8 mouse cellular contexts compared by ENCODE assay signal in the genomic region with DNA sequence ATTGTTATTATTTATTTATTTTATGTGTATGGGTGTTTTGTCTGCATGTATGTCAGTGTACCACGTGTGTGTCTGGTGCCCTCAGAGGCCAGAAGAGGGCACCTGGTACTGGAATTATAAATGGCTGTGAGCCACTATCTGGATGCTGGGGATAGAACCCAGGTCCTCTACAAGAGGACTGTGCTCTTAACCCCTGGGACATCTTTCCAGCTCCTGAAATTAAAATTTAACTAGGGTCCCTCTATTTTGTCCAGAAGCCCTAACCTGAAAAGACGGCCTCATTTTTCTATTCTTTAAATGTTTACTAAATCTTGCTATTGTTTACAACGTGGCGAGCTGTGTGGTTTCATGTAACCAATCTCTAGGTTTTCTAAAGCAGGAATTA. TPM values are rescaled to one million over a fixed set of nuclear protein-coding genes. Genes with fewer than 3 reads are reported as not detected.
DNase-seq lines count a peak whose midpoint lies in the region; ATAC-seq and TF ChIP-seq lines count a peak whose summit lies in the region.

No protein-coding gene starts in this region.

- peak in 2 of 3 experiments; percentile 44 to 59; a peak in 4 of 6 replicates for TF ChIP-seq CTCF in MEL (IDR thresholded peaks at IDR 0.05 in 2 of 3, conservative IDR thresholded peaks at IDR 0.05 in 1 of 3; ENCODE audit: control insufficient read depth in 1 of 3, insufficient read depth in 1 of 3, low read depth in 2 of 3, low read length in 3 of 3, poor library complexity in 1 of 3, severe bottlenecking in 1 of 3)

- H3K9me3 ChIP-seq in heart, embryonic 14.5 days (ENCODE audit: control insufficient read depth, low read length): no peaks in the 10 kb centered on the region
- H3K9me3 ChIP-seq in MEL (replicated peaks; ENCODE audit: insufficient read depth, low read length): no peaks in the 10 kb centered on the region
- H3K9me3 ChIP-seq in forebrain, embryonic 15.5 days: no peaks in the 10 kb centered on the region
- no peaks in the 10 kb centered on the region for H3K9me3 ChIP-seq in liver, embryonic 13.5 days (replicated peaks)
- no peaks in the 10 kb centered on the region for H3K9me3 ChIP-seq in stomach, embryonic 14.5 days (ENCODE audit: control insufficient read depth, low read depth, low read length)

- H3K4me1 ChIP-seq in heart, embryonic 14.5 days (ENCODE audit: control insufficient read depth in 2 of 2, insufficient read depth in 2 of 2, low read length in 2 of 2): peaks cover 16 to 28% of the 10 kb centered on the region in 2 experiments
- H3K4me1 ChIP-seq in MEL (ENCODE audit: control insufficient read depth in 1 of 2, insufficient read depth in 2 of 2, low read length in 2 of 2): peaks cover 0 to 24% of the 10 kb centered on the region in 2 experiments
- peaks cover 60% of the 10 kb centered on the region for H3K4me1 ChIP-seq in forebrain, embryonic 15.5 days
- peaks cover 52% of the 10 kb centered on the region for H3K4me1 ChIP-seq in liver, embryonic 13.5 days (replicated peaks)
- peaks cover 18% of the 10 kb centered on the region for H3K4me1 ChIP-seq in stomach, embryonic 14.5 days (ENCODE audit: control insufficient read depth, insufficient read depth, low read length)

- 27% methylated on average over 4 of the region's 4 CpGs for WGBS in heart, embryonic 14.5 days
- 28% methylated on average over 4 of the region's 4 CpGs for WGBS in forebrain, embryonic 15.5 days
- WGBS in liver, embryonic 13.5 days (ENCODE audit: insufficient replicate concordance): 27% methylated on average over 4 of the region's 4 CpGs
- WGBS in stomach, embryonic 14.5 days: 25% methylated on average over 4 of the region's 4 CpGs

- peaks cover 30% of the 10 kb centered on the region for H3K36me3 ChIP-seq in heart, embryonic 14.5 days (ENCODE audit: control insufficient read depth, insufficient read depth, low read length)
- H3K36me3 ChIP-seq in MEL (ENCODE audit: control insufficient read depth in 1 of 2, insufficient read depth in 2 of 2, low read length in 2 of 2): peaks cover 5 to 12% of the 10 kb centered on the region in 2 experiments; a peak in 3 of 4 replicates
- H3K36me3 ChIP-seq in forebrain, embryonic 15.5 days: peaks cover 20% of the 10 kb centered on the region
- H3K36me3 ChIP-seq in liver, embryonic 13.5 days: peaks cover 20% of the 10 kb centered on the region
- peaks cover 21% of the 10 kb centered on the region for H3K36me3 ChIP-seq in stomach, embryonic 14.5 days (ENCODE audit: control insufficient read depth, insufficient read depth, low read length)

- TF ChIP-seq RAD21 in MEL (IDR thresholded peaks at IDR 0.05; ENCODE audit: low read depth, low read length): peak; percentile 45

- TF ChIP-seq POLR2A in MEL (IDR thresholded peaks at IDR 0.05; ENCODE audit: control insufficient read depth in 1 of 2, insufficient read depth in 1 of 2, low read depth in 1 of 2, low read length in 2 of 2, poor library complexity in 1 of 2): no peak

- intact Hi-C loops in heart, postnatal 10 days (cut with DNase I): loop anchor here (1.0 kb wide), 1 partner anchor 47 kb away; no protein-coding TSS in a partner anchor

- H3K79me2 ChIP-seq in MEL (ENCODE audit: control insufficient read depth, insufficient read depth, low read length, poor library complexity): peaks cover 18% of the 10 kb centered on the region

- no peak for DNase-seq in heart, postnatal 10 days
- DNase-seq in MEL (ENCODE audit: low read depth, low spot score): peak; percentile 64
- DNase-seq in liver, embryonic 13.5 days: no peak
- DNase-seq in adrenal gland, postnatal 4 days (ENCODE audit: low spot score in 2 of 2): no peak

- no peak overlapping the region for H3K27ac ChIP-seq in heart, embryonic 14.5 days (replicated peaks in 1 of 2; ENCODE audit: control insufficient read depth in 1 of 2, insufficient read depth in 1 of 2, low read depth in 2 of 2, low read length in 2 of 2)
- 0 out of 2 replicates have a peak overlapping the region, but pooled peaks have one; percentile 1 for H3K27ac ChIP-seq in MEL (ENCODE audit: control insufficient read depth, low read depth, low read length)
- peak overlapping the region; percentile 91 for H3K27ac ChIP-seq in forebrain, embryonic 15.5 days (replicated peaks)
- H3K27ac ChIP-seq in liver, embryonic 13.5 days: peak overlapping the region; percentile 35; the same call in 1 of the 2 replicates
- no peak overlapping the region for H3K27ac ChIP-seq in stomach, embryonic 14.5 days (ENCODE audit: low read length)

- peaks cover 37% of the 10 kb centered on the region for H3K27me3 ChIP-seq in heart, embryonic 14.5 days (ENCODE audit: control insufficient read depth, insufficient read depth, low read length)
- no peaks in the 10 kb centered on the region for H3K27me3 ChIP-seq in MEL (ENCODE audit: control insufficient read depth in 1 of 2, insufficient read depth in 2 of 2, low read length in 2 of 2)
- peaks cover 3% of the 10 kb centered on the region; the same call in 1 of the 2 replicates for H3K27me3 ChIP-seq in forebrain, embryonic 15.5 days
- peaks cover 41% of the 10 kb centered on the region for H3K27me3 ChIP-seq in liver, embryonic 13.5 days
- 0 out of 2 replicates have a peak, but pooled peaks cover 3% of the 10 kb centered on the region for H3K27me3 ChIP-seq in stomach, embryonic 14.5 days (ENCODE audit: control insufficient read depth, insufficient read depth, low read length)

- H3K4me2 ChIP-seq in heart, embryonic 14.5 days (ENCODE audit: low read length): peak overlapping the region; percentile 70
- H3K4me2 ChIP-seq in forebrain, embryonic 15.5 days (replicated peaks): peak overlapping the region; percentile 85
- peak overlapping the region; percentile 85 for H3K4me2 ChIP-seq in liver, embryonic 13.5 days
- peak overlapping the region; percentile 31 for H3K4me2 ChIP-seq in stomach, embryonic 14.5 days (replicated peaks; ENCODE audit: low read depth, low read length)

- peak overlapping the region; percentile 100 for H3K9ac ChIP-seq in heart, embryonic 14.5 days (ENCODE audit: low read length)
- peak overlapping the region; percentile 51 for H3K9ac ChIP-seq in MEL (ENCODE audit: control insufficient read depth, low read depth, low read length, poor library complexity, severe bottlenecking)
- H3K9ac ChIP-seq in forebrain, embryonic 15.5 days (replicated peaks): peak overlapping the region; percentile 100; the same call in 1 of the 2 replicates
- no peak overlapping the region for H3K9ac ChIP-seq in liver, embryonic 13.5 days
- no peak overlapping the region for H3K9ac ChIP-seq in stomach, embryonic 14.5 days (replicated peaks; ENCODE audit: low read depth, low read length)

- no peak for TF ChIP-seq EP300 in MEL (IDR thresholded peaks at IDR 0.05; ENCODE audit: low read depth in 1 of 2, low read length in 2 of 2)

- ATAC-seq in heart, embryonic 14.5 days (ENCODE audit: insufficient number of reproducible peaks, insufficient read depth, low FRiP score, low read depth): no peak
- no peak for ATAC-seq in forebrain, embryonic 15.5 days (replicated peaks)
- ATAC-seq in liver, embryonic 13.5 days (ENCODE audit: low read depth): peak; percentile 58
- ATAC-seq in stomach, embryonic 14.5 days (ENCODE audit: insufficient number of reproducible peaks, insufficient read depth, low FRiP score, low read depth): no peak
- no peak for ATAC-seq in granulocyte monocyte progenitor cell, adult 5-6 weeks (replicated peaks; ENCODE audit: poor library complexity, severe bottlenecking)

- H3K4me3 ChIP-seq in heart, embryonic 14.5 days (ENCODE audit: control insufficient read depth in 1 of 2, insufficient read depth in 1 of 2, low read depth in 1 of 2, low read length in 2 of 2): peak overlapping the region in 1 of 2 experiments; percentile 98; a peak in 2 of 4 replicates
- H3K4me3 ChIP-seq in MEL (ENCODE audit: control insufficient read depth in 1 of 2, insufficient read depth in 1 of 2, low read depth in 2 of 2, low read length in 2 of 2): peak overlapping the region; percentile 29 to 70
- peak overlapping the region; percentile 100 for H3K4me3 ChIP-seq in forebrain, embryonic 15.5 days
- peak overlapping the region; percentile 98 for H3K4me3 ChIP-seq in liver, embryonic 13.5 days (replicated peaks)
- peak overlapping the region; percentile 99 for H3K4me3 ChIP-seq in stomach, embryonic 14.5 days (ENCODE audit: low read depth, low read length)

RNA-seq across cellular contexts. Expression of gene Dctn2, which starts 0.4 kb away (rescaled TPM):
- 126 and 137 TPM in 2 replicates for polyA plus RNA-seq in heart, embryonic 14.5 days (2014; fragmentation: Nextera tagmentation; extraction: Ambion mirVana)
- total RNA-seq in heart, postnatal 10 days (2021): 100 to 1,000 TPM; 166 to 167 TPM
- 223 and 240 TPM in 2 replicates for total RNA-seq in MEL (2012; rRNA removed)
- 100 to 1,000 TPM in 1 of 2 experiments, not detected in 1; 297 TPM for polyA plus RNA-seq in MEL (2012; ENCODE audit: insufficient read depth in 1 of 2, insufficient read length in 2 of 2, low read depth in 1 of 2, low replicate concordance in 2 of 2, missing spikeins in 1 of 2)
- polyA plus RNA-seq in forebrain, embryonic 15.5 days (2015; fragmentation: Nextera tagmentation; extraction: Ambion mirVana): 320 and 321 TPM in 2 replicates
- 80.0 and 80.1 TPM in 2 replicates for polyA plus RNA-seq in liver, embryonic 13.5 days (2015; fragmentation: Nextera tagmentation; extraction: Ambion mirVana)
- polyA plus RNA-seq in stomach, embryonic 14.5 days (2014; fragmentation: Nextera tagmentation; extraction: Ambion mirVana): 161 and 177 TPM in 2 replicates
- 62.3 and 72.1 TPM in 2 replicates for total RNA-seq in granulocyte monocyte progenitor cell, adult 5-6 weeks (2014; fragmentation: Nextera tagmentation)
- total RNA-seq in granulocyte monocyte progenitor cell, adult 5-6 weeks (2017): 80.4 and 83.9 TPM in 2 replicates
- total RNA-seq in adrenal gland, postnatal 4 days (2021): 100 to 1,000 TPM; 191 to 198 TPM

RNA-seq across cellular contexts. Expression of gene Kif5a, which starts 2.6 kb away (rescaled TPM):
- polyA plus RNA-seq in heart, embryonic 14.5 days (2014; fragmentation: Nextera tagmentation; extraction: Ambion mirVana): 0.42 and 1.2 TPM in 2 replicates
- total RNA-seq in heart, postnatal 10 days (2021): under 1 TPM; 0.42 to 0.89 TPM
- total RNA-seq in MEL (2012; rRNA removed): 0.42 and 0.52 TPM in 2 replicates
- 1 to 10 TPM in 1 of 2 experiments, not detected in 1; 1.3 TPM for polyA plus RNA-seq in MEL (2012; ENCODE audit: insufficient read depth in 1 of 2, insufficient read length in 2 of 2, low read depth in 1 of 2, low replicate concordance in 2 of 2, missing spikeins in 1 of 2)
- polyA plus RNA-seq in forebrain, embryonic 15.5 days (2015; fragmentation: Nextera tagmentation; extraction: Ambion mirVana): 76.4 and 80.6 TPM in 2 replicates
- polyA plus RNA-seq in liver, embryonic 13.5 days (2015; fragmentation: Nextera tagmentation; extraction: Ambion mirVana): 0.02 and 0.14 TPM in 2 replicates
- polyA plus RNA-seq in stomach, embryonic 14.5 days (2014; fragmentation: Nextera tagmentation; extraction: Ambion mirVana): 7.7 and 7.8 TPM in 2 replicates
- total RNA-seq in granulocyte monocyte progenitor cell, adult 5-6 weeks (2014; fragmentation: Nextera tagmentation): 1.4 TPM in 1 of 2 replicates, not detected in the other
- total RNA-seq in granulocyte monocyte progenitor cell, adult 5-6 weeks (2017): 0.30 and 0.31 TPM in 2 replicates
- total RNA-seq in adrenal gland, postnatal 4 days (2021): 10 to 100 TPM; 23.5 to 28.4 TPM

RNA-seq across cellular contexts. Expression of gene Mbd6, which starts 23.1 kb away (rescaled TPM):
- polyA plus RNA-seq in heart, embryonic 14.5 days (2014; fragmentation: Nextera tagmentation; extraction: Ambion mirVana): 13.8 and 16.1 TPM in 2 replicates
- 10 to 100 TPM; 34.2 to 35.5 TPM for total RNA-seq in heart, postnatal 10 days (2021)
- total RNA-seq in MEL (2012; rRNA removed): 4.2 and 5.0 TPM in 2 replicates
- 10 to 100 TPM in 1 of 2 experiments, not detected in 1; 44.8 TPM for polyA plus RNA-seq in MEL (2012; ENCODE audit: insufficient read depth in 1 of 2, insufficient read length in 2 of 2, low read depth in 1 of 2, low replicate concordance in 2 of 2, missing spikeins in 1 of 2)
- polyA plus RNA-seq in forebrain, embryonic 15.5 days (2015; fragmentation: Nextera tagmentation; extraction: Ambion mirVana): 17.4 and 17.5 TPM in 2 replicates
- 5.9 and 6.5 TPM in 2 replicates for polyA plus RNA-seq in liver, embryonic 13.5 days (2015; fragmentation: Nextera tagmentation; extraction: Ambion mirVana)
- 22.2 and 23.2 TPM in 2 replicates for polyA plus RNA-seq in stomach, embryonic 14.5 days (2014; fragmentation: Nextera tagmentation; extraction: Ambion mirVana)
- total RNA-seq in granulocyte monocyte progenitor cell, adult 5-6 weeks (2014; fragmentation: Nextera tagmentation): 53.3 and 72.1 TPM in 2 replicates
- 4.1 TPM in 2 replicates for total RNA-seq in granulocyte monocyte progenitor cell, adult 5-6 weeks (2017)
- total RNA-seq in adrenal gland, postnatal 4 days (2021): 10 to 100 TPM; 89.7 to 92.6 TPM

RNA-seq across cellular contexts. Expression of gene Mars, which starts 45.9 kb away (rescaled TPM):
- polyA plus RNA-seq in heart, embryonic 14.5 days (2014; fragmentation: Nextera tagmentation; extraction: Ambion mirVana): 76.1 and 76.2 TPM in 2 replicates
- 10 to 100 TPM; 42.0 to 43.9 TPM for total RNA-seq in heart, postnatal 10 days (2021)
- 147 and 162 TPM in 2 replicates for total RNA-seq in MEL (2012; rRNA removed)
- polyA plus RNA-seq in MEL (2012; ENCODE audit: insufficient read depth in 1 of 2, insufficient read length in 2 of 2, low read depth in 1 of 2, low replicate concordance in 2 of 2, missing spikeins in 1 of 2): 100 to 1,000 TPM in 1 of 2 experiments, not detected in 1; 195 TPM
- polyA plus RNA-seq in forebrain, embryonic 15.5 days (2015; fragmentation: Nextera tagmentation; extraction: Ambion mirVana): 130 and 137 TPM in 2 replicates
- 150 and 166 TPM in 2 replicates for polyA plus RNA-seq in liver, embryonic 13.5 days (2015; fragmentation: Nextera tagmentation; extraction: Ambion mirVana)
- 96.9 and 107 TPM in 2 replicates for polyA plus RNA-seq in stomach, embryonic 14.5 days (2014; fragmentation: Nextera tagmentation; extraction: Ambion mirVana)
- total RNA-seq in granulocyte monocyte progenitor cell, adult 5-6 weeks (2014; fragmentation: Nextera tagmentation): 63.0 and 105 TPM in 2 replicates
- total RNA-seq in granulocyte monocyte progenitor cell, adult 5-6 weeks (2017): 193 and 221 TPM in 2 replicates
- total RNA-seq in adrenal gland, postnatal 4 days (2021): 10 to 100 TPM; 85.5 to 89.5 TPM

RNA-seq across cellular contexts. Expression of gene Pip4k2c, which starts 54.3 kb away (rescaled TPM):
- 17.6 and 22.8 TPM in 2 replicates for polyA plus RNA-seq in heart, embryonic 14.5 days (2014; fragmentation: Nextera tagmentation; extraction: Ambion mirVana)
- 10 to 100 TPM; 26.4 to 28.7 TPM for total RNA-seq in heart, postnatal 10 days (2021)
- 31.1 and 31.9 TPM in 2 replicates for total RNA-seq in MEL (2012; rRNA removed)
- polyA plus RNA-seq in MEL (2012; ENCODE audit: insufficient read depth in 1 of 2, insufficient read length in 2 of 2, low read depth in 1 of 2, low replicate concordance in 2 of 2, missing spikeins in 1 of 2): 10 to 100 TPM in 1 of 2 experiments, not detected in 1; 58.2 TPM
- 24.9 and 26.1 TPM in 2 replicates for polyA plus RNA-seq in forebrain, embryonic 15.5 days (2015; fragmentation: Nextera tagmentation; extraction: Ambion mirVana)
- 39.8 and 45.8 TPM in 2 replicates for polyA plus RNA-seq in liver, embryonic 13.5 days (2015; fragmentation: Nextera tagmentation; extraction: Ambion mirVana)
- polyA plus RNA-seq in stomach, embryonic 14.5 days (2014; fragmentation: Nextera tagmentation; extraction: Ambion mirVana): 22.7 and 22.9 TPM in 2 replicates
- total RNA-seq in granulocyte monocyte progenitor cell, adult 5-6 weeks (2014; fragmentation: Nextera tagmentation): 12.1 and 13.6 TPM in 2 replicates
- 7.6 and 13.8 TPM in 2 replicates for total RNA-seq in granulocyte monocyte progenitor cell, adult 5-6 weeks (2017)
- 10 to 100 TPM; 37.5 to 39.8 TPM for total RNA-seq in adrenal gland, postnatal 4 days (2021)

Comparison
In these comparisons a context has a peak if more than half of its experiments do, and no peak if none do; other contexts are left out.
1. H3K27ac ChIP-seq: peak in MEL (single experiment), forebrain, embryonic 15.5 days (single experiment) and liver, embryonic 13.5 days (single experiment); none in heart, embryonic 14.5 days (0 of 2) and stomach, embryonic 14.5 days (single experiment).
2. H3K4me2 ChIP-seq: peak in every context shown above with its lines; median percentile 85 in forebrain, embryonic 15.5 days; 85 in liver, embryonic 13.5 days; 70 in heart, embryonic 14.5 days; 31 in stomach, embryonic 14.5 days.
3. H3K9ac ChIP-seq: peak in heart, embryonic 14.5 days (single experiment), MEL (single experiment) and forebrain, embryonic 15.5 days (single experiment); none in liver, embryonic 13.5 days (single experiment) and stomach, embryonic 14.5 days (single experiment).